Mouse (Mus musculus) brain, adult 2 months (tissue): ENCODE data around the gene Cd79a.

Experiments used
- DNase-seq: peaks from one replicate; pipeline ENCODE4 v3.0.0; 2011; ENCODE audit warnings: low read depth, low spot score

Cd79a gene

GRCm38 (mm10) chr7:24897224-24897623, at the start of gene Cd79a:
Cd79a (plus strand) TSS chr7:24897381.
- no peak for DNase-seq

- peak; percentile 89 for DNase-seq
These were observed 47.0 kb upstream of the Cd79a start for GRCm38 (mm10) chr7:24850162-24850561.

GRCm38 (mm10) chr7:24850899-24851303, 46.3 kb upstream of the Cd79a start:
- DNase-seq = peak; percentile 42

- no peak for DNase-seq
These were observed 45.4 kb upstream of the Cd79a start for GRCm38 (mm10) chr7:24851596-24852325.

GRCm38 (mm10) chr7:24852557-24853232, 44.5 kb upstream of the Cd79a start:
- DNase-seq = no peak

- no peak for DNase-seq
These were observed 44.0 kb upstream of the Cd79a start for GRCm38 (mm10) chr7:24853233-24853563.

- DNase-seq = no peak
These were observed 43.5 kb upstream of the Cd79a start for GRCm38 (mm10) chr7:24853695-24854094.

- no peak for DNase-seq
These were observed 40.6 kb upstream of the Cd79a start for GRCm38 (mm10) chr7:24856460-24857120.

GRCm38 (mm10) chr7:24859234-24859633, 37.9 kb upstream of the Cd79a start:
- DNase-seq = no peak

GRCm38 (mm10) chr7:24861913-24862312, 35.3 kb upstream of the Cd79a start, which contains the start of gene Gm9844:
Gm9844 (plus strand) TSS chr7:24862213.
- no peak for DNase-seq

- no peak for DNase-seq
These were observed 34.3 kb upstream of the Cd79a start for GRCm38 (mm10) chr7:24862853-24863252.

- DNase-seq = no peak
These were observed 33.0 kb upstream of the Cd79a start for GRCm38 (mm10) chr7:24864156-24864555.

- no peak for DNase-seq
These were observed 28.1 kb upstream of the Cd79a start for GRCm38 (mm10) chr7:24869080-24869479.

- no peak for DNase-seq
These were observed 27.5 kb upstream of the Cd79a start, which contains the start of the genes Lypd4 and Dmrtc2 for GRCm38 (mm10) chr7:24869532-24870165. Lypd4 (minus strand) TSS chr7:24869941. Dmrtc2 (plus strand) TSS chr7:24870057.

GRCm38 (mm10) chr7:24877588-24877987, 19.6 kb upstream of the Cd79a start:
- no peak for DNase-seq

GRCm38 (mm10) chr7:24879620-24880019, 17.6 kb upstream of the Cd79a start:
- DNase-seq = no peak

GRCm38 (mm10) chr7:24882416-24883199, 14.6 kb upstream of the Cd79a start:
- no peak for DNase-seq

- peak; percentile 100 for DNase-seq
These were observed 13.1 kb upstream of the Cd79a start, which contains the start of gene Rps19 for GRCm38 (mm10) chr7:24883896-24884692. Rps19 (plus strand) TSS chr7:24884371.

- DNase-seq = peak; percentile 31
These were observed 12.4 kb upstream of the Cd79a start for GRCm38 (mm10) chr7:24884693-24885291.
